Mouse (Mus musculus): ENCODE results near the gene Wnk2. TPM values are rescaled to one million over a fixed set of nuclear protein-coding genes. Genes with fewer than 3 reads are reported as not detected.

Gene Wnk2
- polyA plus RNA-seq, 1 experiment = not detected

- Histone ChIP-seq H3K27ac (ENCODE audit: insufficient read depth, low read length) (no peak overlapping the region), H3K4me1 (ENCODE audit: control insufficient read depth, insufficient read depth, low read length) (no peaks in the 10 kb centered on the region), H3K4me3 (ENCODE audit: insufficient read depth, low read length) (no peak overlapping the region)
- TF ChIP-seq CTCF (IDR thresholded peaks at IDR 0.05; ENCODE audit: borderline replicate concordance, insufficient read depth, low read length) = no peak
- TF ChIP-seq POLR2A (IDR thresholded peaks at IDR 0.05; ENCODE audit: low read depth, low read length) = no peak
These were observed 58.9 kb downstream of the Wnk2 start for GRCm38 (mm10) chr13:49088874-49089273.

- TF ChIP-seq CTCF (IDR thresholded peaks at IDR 0.05; ENCODE audit: borderline replicate concordance, insufficient read depth, low read length) = no peak
- TF ChIP-seq POLR2A (IDR thresholded peaks at IDR 0.05; ENCODE audit: low read depth, low read length) = no peak
- Histone ChIP-seq H3K4me3 (ENCODE audit: insufficient read depth, low read length) (no peak overlapping the region), H3K4me1 (ENCODE audit: control insufficient read depth, insufficient read depth, low read length) (no peaks in the 10 kb centered on the region), H3K27ac (ENCODE audit: insufficient read depth, low read length) (no peak overlapping the region)
These were observed 60.4 kb downstream of the Wnk2 start for GRCm38 (mm10) chr13:49087420-49087819.

- TF ChIP-seq CTCF (IDR thresholded peaks at IDR 0.05; ENCODE audit: borderline replicate concordance, insufficient read depth, low read length) = no peak
- TF ChIP-seq POLR2A (IDR thresholded peaks at IDR 0.05; ENCODE audit: low read depth, low read length) = no peak
- H3K4me1 ChIP-seq (ENCODE audit: control insufficient read depth, insufficient read depth, low read length) = no peaks in the 10 kb centered on the region
- no peak overlapping the region for H3K27ac ChIP-seq (ENCODE audit: insufficient read depth, low read length)
- no peak overlapping the region for H3K4me3 ChIP-seq (ENCODE audit: insufficient read depth, low read length)
These were observed 61.4 kb downstream of the Wnk2 start for GRCm38 (mm10) chr13:49086431-49086830.

GRCm38 (mm10) chr13:49085211-49085610 lies 62.6 kb downstream of the Wnk2 start:
- Histone ChIP-seq H3K4me3 (ENCODE audit: insufficient read depth, low read length) (no peak overlapping the region), H3K4me1 (ENCODE audit: control insufficient read depth, insufficient read depth, low read length) (no peaks in the 10 kb centered on the region), H3K27ac (ENCODE audit: insufficient read depth, low read length) (no peak overlapping the region)
- TF ChIP-seq POLR2A (IDR thresholded peaks at IDR 0.05; ENCODE audit: low read depth, low read length) = no peak
- no peak for TF ChIP-seq CTCF (IDR thresholded peaks at IDR 0.05; ENCODE audit: borderline replicate concordance, insufficient read depth, low read length)

GRCm38 (mm10) chr13:49084781-49085180 lies 63.0 kb downstream of the Wnk2 start:
- no peak overlapping the region for H3K27ac ChIP-seq (ENCODE audit: insufficient read depth, low read length)
- H3K4me1 ChIP-seq (ENCODE audit: control insufficient read depth, insufficient read depth, low read length) = no peaks in the 10 kb centered on the region
- no peak overlapping the region for H3K4me3 ChIP-seq (ENCODE audit: insufficient read depth, low read length)
- TF ChIP-seq POLR2A (IDR thresholded peaks at IDR 0.05; ENCODE audit: low read depth, low read length) (no peak), CTCF (IDR thresholded peaks at IDR 0.05; ENCODE audit: borderline replicate concordance, insufficient read depth, low read length) (no peak)

GRCm38 (mm10) chr13:49083941-49084340 lies 63.9 kb downstream of the Wnk2 start:
- no peak for TF ChIP-seq POLR2A (IDR thresholded peaks at IDR 0.05; ENCODE audit: low read depth, low read length)
- no peak for TF ChIP-seq CTCF (IDR thresholded peaks at IDR 0.05; ENCODE audit: borderline replicate concordance, insufficient read depth, low read length)
- Histone ChIP-seq H3K4me3 (ENCODE audit: insufficient read depth, low read length) (no peak overlapping the region), H3K27ac (ENCODE audit: insufficient read depth, low read length) (no peak overlapping the region), H3K4me1 (ENCODE audit: control insufficient read depth, insufficient read depth, low read length) (no peaks in the 10 kb centered on the region)

- no peak overlapping the region for H3K27ac ChIP-seq (ENCODE audit: insufficient read depth, low read length)
- H3K4me1 ChIP-seq (ENCODE audit: control insufficient read depth, insufficient read depth, low read length) = no peaks in the 10 kb centered on the region
- H3K4me3 ChIP-seq (ENCODE audit: insufficient read depth, low read length) = no peak overlapping the region
- TF ChIP-seq POLR2A (IDR thresholded peaks at IDR 0.05; ENCODE audit: low read depth, low read length) (no peak), CTCF (IDR thresholded peaks at IDR 0.05; ENCODE audit: borderline replicate concordance, insufficient read depth, low read length) (no peak)
These were observed 65.5 kb downstream of the Wnk2 start for GRCm38 (mm10) chr13:49082151-49082879.

- H3K4me3 ChIP-seq (ENCODE audit: insufficient read depth, low read length) = no peak overlapping the region
- TF ChIP-seq POLR2A (IDR thresholded peaks at IDR 0.05; ENCODE audit: low read depth, low read length) (no peak), CTCF (IDR thresholded peaks at IDR 0.05; ENCODE audit: borderline replicate concordance, insufficient read depth, low read length) (no peak)
These were observed 71.6 kb downstream of the Wnk2 start for GRCm38 (mm10) chr13:49076196-49076595.

GRCm38 (mm10) chr13:49075377-49075776 lies 72.4 kb downstream of the Wnk2 start:
- TF ChIP-seq POLR2A (IDR thresholded peaks at IDR 0.05; ENCODE audit: low read depth, low read length) (no peak), CTCF (IDR thresholded peaks at IDR 0.05; ENCODE audit: borderline replicate concordance, insufficient read depth, low read length) (no peak)
- Histone ChIP-seq H3K27ac (ENCODE audit: insufficient read depth, low read length) (no peak overlapping the region), H3K4me1 (ENCODE audit: control insufficient read depth, insufficient read depth, low read length) (no peaks in the 10 kb centered on the region), H3K4me3 (ENCODE audit: insufficient read depth, low read length) (no peak overlapping the region)

More at GRCm38 (mm10) chr13:49076196-49076595, 71.6 kb downstream of the Wnk2 start:
- H3K27ac ChIP-seq (ENCODE audit: insufficient read depth, low read length) = no peak overlapping the region
- H3K4me1 ChIP-seq (ENCODE audit: control insufficient read depth, insufficient read depth, low read length) = no peaks in the 10 kb centered on the region

GRCm38 (mm10) chr13:49073295-49073694 lies 74.5 kb downstream of the Wnk2 start:
- H3K27ac ChIP-seq (ENCODE audit: insufficient read depth, low read length) = no peak overlapping the region
- H3K4me3 ChIP-seq (ENCODE audit: insufficient read depth, low read length) = no peak overlapping the region
- TF ChIP-seq CTCF (IDR thresholded peaks at IDR 0.05; ENCODE audit: borderline replicate concordance, insufficient read depth, low read length) (no peak), POLR2A (IDR thresholded peaks at IDR 0.05; ENCODE audit: low read depth, low read length) (no peak)
- H3K4me1 ChIP-seq (ENCODE audit: control insufficient read depth, insufficient read depth, low read length) = no peaks in the 10 kb centered on the region

All from embryonic fibroblast, embryonic 13.5 days (primary cell).